15 mouse cellular contexts compared by ENCODE assay signal in genomic region chr5:58436432-58436831, GRCm38 (mm10).
"Had no signal": no experiment of that assay in that cellular context is flagged by ENCODE, and none has a peak within 500 bp of the region (broad histone marks: within the 10 kb centered on the region; RNA-seq: fewer than 3 reads in every experiment).

No protein-coding gene starts in this region.

- ATAC-seq: liver, postnatal 0 days; lung, postnatal 0 days had no signal

- DNase-seq: kidney, adult 18-20 months; kidney, adult 9 months; kidney, postnatal 14 days; kidney, postnatal 4 days; left cerebral cortex, postnatal 4 days; liver, postnatal 0 days; lung, embryonic 14.5 days; thymus, adult 18-20 months; thymus, postnatal 36 days had no signal

- H3K27ac ChIP-seq: limb, embryonic 12.5 days; limb, embryonic 15.5 days; liver, embryonic 14.5 days; macrophage had no signal

- H3K9me3 ChIP-seq: limb, embryonic 12.5 days; limb, embryonic 15.5 days had no signal

- H3K4me2 ChIP-seq: limb, embryonic 12.5 days; limb, embryonic 15.5 days; liver, embryonic 11.5 days; lung, embryonic 14.5 days had no signal

- H3K4me3 ChIP-seq: limb, embryonic 12.5 days; limb, embryonic 15.5 days had no signal

- H3K4me1 ChIP-seq: limb, embryonic 12.5 days; limb, embryonic 15.5 days had no signal

- H3K36me3 ChIP-seq: limb, embryonic 12.5 days; limb, embryonic 15.5 days had no signal

- H3K27me3 ChIP-seq: limb, embryonic 12.5 days; limb, embryonic 15.5 days had no signal

- H3K9ac ChIP-seq: limb, embryonic 12.5 days; limb, embryonic 15.5 days; liver, embryonic 14.5 days; liver, postnatal 0 days; lung, embryonic 14.5 days had no signal
